Mouse (Mus musculus) neutrophil, adult 83 days (primary cell): ENCODE data around the gene March4. TPM values are rescaled to one million over a fixed set of nuclear protein-coding genes. Genes with fewer than 3 reads are reported as not detected.

Experiments
- total RNA-seq, 2 experiments: library from RNA; stranded (reverse); gene quantifications; one replicate each; pipeline ENCODE4 v1.2.4; 2023

March4 gene
- total RNA-seq, result under 1 TPM; 0.11 to 0.13 TPM

GRCm38 (mm10) chr1:72536611-72537351, at the start of gene March4:
March4 (minus strand) TSS chr1:72536930.

GRCm38 (mm10) chr1:72582947-72583731, 46.4 kb upstream of the March4 start, which contains the start of gene Smarcal1:
Smarcal1 (plus strand) TSS chr1:72583251.

Other genes with a start within 250 kb of the March4 start
- 1 to 10 TPM; 2.7 to 3.0 TPM for gene Xrcc5, start 229.5 kb downstream of the March4 start, total RNA-seq
- 10 to 100 TPM; 26.8 to 27.0 TPM for gene Smarcal1, start 46.3 kb upstream of the March4 start, total RNA-seq
- gene Ankar, start 163.6 kb upstream of the March4 start, total RNA-seq, result not detected
- 100 to 1,000 TPM; 877 to 967 TPM for gene Rpl37a, start 174.4 kb upstream of the March4 start, total RNA-seq